Mouse (Mus musculus) G1E (cell line): ENCODE data around the gene Rpusd1.

Source experiments
- CTCF ChIP-seq: IDR thresholded peaks from 2 replicates; pipeline ENCODE4 v1.5.1; 2012; ENCODE audit warnings: low read depth, low read length, inconsistent platforms, mixed read lengths
- GATA1 ChIP-seq: IDR thresholded peaks from 2 replicates; pipeline ENCODE4 v1.6.1; 2012; ENCODE audit warnings: borderline replicate concordance, low read length, inconsistent platforms, mixed read lengths
- GATA2 ChIP-seq: IDR thresholded peaks from 2 replicates; pipeline ENCODE4 v1.6.1; 2012; ENCODE audit warnings: low read depth, low read length, inconsistent platforms, borderline replicate concordance
- POLR2AphosphoS5 ChIP-seq: IDR thresholded peaks from 2 replicates; pipeline ENCODE4 v1.6.1; 2012; ENCODE audit warnings: low read depth, low read length, inconsistent platforms; ENCODE audit not compliant: insufficient replicate concordance
- TAL1 ChIP-seq: conservative IDR thresholded peaks from 2 replicates; pipeline ENCODE4 v1.6.1; 2012; ENCODE audit warnings: low read depth, low read length, inconsistent platforms, mixed read lengths

GRCm38 (mm10) chr17:25732082-25732481, 4.6 kb downstream of the Rpusd1 start:
- TF ChIP-seq CTCF: peak; percentile 38; the same call in 1 of the 2 replicates
- TF ChIP-seq TAL1: no peak
- no peak for TF ChIP-seq GATA1
- no peak for TF ChIP-seq GATA2
- TF ChIP-seq POLR2AphosphoS5: no peak
